Mouse (Mus musculus) kidney, postnatal 10 days (tissue): ENCODE results near the gene Lypla2.

Source experiments
- DNase-seq: peaks from one replicate; pipeline ENCODE4 v3.0.0; 2021; ENCODE audit warnings: mixed read lengths

The Lypla2 gene

GRCm38 (mm10) chr4:135972911-135973811, 735 bp upstream of the Lypla2 start:
- DNase-seq, result no peak

- no peak for DNase-seq
These were observed 446 bp downstream of the Lypla2 start for GRCm38 (mm10) chr4:135971805-135972555.

GRCm38 (mm10) chr4:135970585-135970984, 1.8 kb downstream of the Lypla2 start:
- DNase-seq, result peak; percentile 10

- DNase-seq, result no peak
These were observed 3.2 kb downstream of the Lypla2 start for GRCm38 (mm10) chr4:135969070-135969750.

GRCm38 (mm10) chr4:135968271-135968869, 4.1 kb downstream of the Lypla2 start:
- no peak for DNase-seq

GRCm38 (mm10) chr4:135967086-135967760, 5.2 kb downstream of the Lypla2 start:
- DNase-seq, result no peak

- no peak for DNase-seq
These were observed 6.1 kb downstream of the Lypla2 start for GRCm38 (mm10) chr4:135966283-135966682.

- DNase-seq, result no peak
These were observed 7.3 kb downstream of the Lypla2 start for GRCm38 (mm10) chr4:135965113-135965512.

GRCm38 (mm10) chr4:135964426-135964825, 8.0 kb downstream of the Lypla2 start:
- DNase-seq, result peak; percentile 76

- peak; percentile 98 for DNase-seq
These were observed 8.8 kb downstream of the Lypla2 start, which contains the start of gene Gale for GRCm38 (mm10) chr4:135963457-135964193. Gale (plus strand) TSS chr4:135963727.

- DNase-seq, result no peak
These were observed 9.5 kb downstream of the Lypla2 start for GRCm38 (mm10) chr4:135962946-135963345.

- no peak for DNase-seq
These were observed 10.2 kb downstream of the Lypla2 start for GRCm38 (mm10) chr4:135962198-135962597.

GRCm38 (mm10) chr4:135961709-135962108, 10.7 kb downstream of the Lypla2 start:
- no peak for DNase-seq

- DNase-seq, result peak; percentile 90
These were observed 11.7 kb downstream of the Lypla2 start for GRCm38 (mm10) chr4:135960717-135961116.

GRCm38 (mm10) chr4:135958354-135958753, 14.1 kb downstream of the Lypla2 start:
- peak; percentile 79 for DNase-seq

GRCm38 (mm10) chr4:135955886-135956285, 16.5 kb downstream of the Lypla2 start:
- DNase-seq, result no peak

GRCm38 (mm10) chr4:135954241-135954640, 18.2 kb downstream of the Lypla2 start:
- peak; percentile 87 for DNase-seq

- no peak for DNase-seq
These were observed 19.2 kb downstream of the Lypla2 start for GRCm38 (mm10) chr4:135953179-135953578.

- DNase-seq, result no peak
These were observed 20.9 kb downstream of the Lypla2 start for GRCm38 (mm10) chr4:135951505-135951904.

GRCm38 (mm10) chr4:135950365-135950764, 22.1 kb downstream of the Lypla2 start:
- DNase-seq, result no peak

- peak; percentile 60 for DNase-seq
These were observed 22.5 kb downstream of the Lypla2 start for GRCm38 (mm10) chr4:135949911-135950310.
